Mouse (Mus musculus): ENCODE results near the gene Rasl10a. TPM values are rescaled to one million over a fixed set of nuclear protein-coding genes. Genes with fewer than 3 reads are reported as not detected.

Rasl10a gene
- polyA plus RNA-seq, 2 experiments, result 0.21 to 0.34 TPM

DNA sequence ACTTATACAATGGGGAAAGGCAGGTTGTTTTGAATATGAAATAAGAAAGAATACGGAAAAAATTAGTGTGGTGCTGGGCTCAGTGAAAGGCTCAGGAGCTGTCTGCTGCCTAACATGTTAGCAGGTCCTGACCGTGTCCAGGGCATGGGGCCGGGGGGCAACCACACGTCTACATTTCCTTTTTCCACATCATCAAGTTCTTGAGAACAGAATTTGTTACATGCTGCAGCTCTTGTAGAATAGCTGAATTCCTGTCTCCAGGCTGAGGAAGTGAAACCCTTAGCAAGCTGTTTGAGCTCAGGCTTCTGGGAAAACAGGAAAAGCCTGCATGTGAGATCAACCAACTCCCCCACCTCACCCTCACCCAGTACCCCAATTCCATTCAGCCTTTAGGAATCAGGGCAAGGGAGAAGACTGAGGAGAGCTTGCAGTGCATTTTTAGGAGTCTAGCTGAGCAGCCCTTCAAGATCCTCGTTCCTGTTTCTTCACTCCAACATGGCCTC is 45.7 kb upstream of the Rasl10a start:
- DNase-seq (ENCODE audit: low read depth in 3 of 3, low spot score in 3 of 3) (no peak), ATAC-seq (ENCODE audit: insufficient read depth) (no peak)
- no peak overlapping the region for H3K4me3 ChIP-seq (ENCODE audit: insufficient read depth in 1 of 2, low read depth in 2 of 2, low read length in 2 of 2)
- H3K36me3 ChIP-seq (replicated peaks; ENCODE audit: control insufficient read depth, insufficient read depth, low read depth), result peaks cover 56% of the 10 kb centered on the region
- 67% methylated on average over 5 of the region's 5 CpGs for WGBS (ENCODE audit: insufficient replicate concordance)
- no peaks in the 10 kb centered on the region for H3K27me3 ChIP-seq (ENCODE audit: control insufficient read depth, insufficient read depth, low read length)
- TF ChIP-seq CTCF (IDR thresholded peaks at IDR 0.05; ENCODE audit: low read depth) (no peak), EP300 (IDR thresholded peaks at IDR 0.05; ENCODE audit: low read depth) (no peak)
- H3K9ac ChIP-seq (replicated peaks), result no peak overlapping the region
- no peak overlapping the region for H3K27ac ChIP-seq
- H3K9me3 ChIP-seq (ENCODE audit: control insufficient read depth, low read length), result no peaks in the 10 kb centered on the region
- H3K4me2 ChIP-seq (ENCODE audit: low read depth), result no peak overlapping the region
- peaks cover 33% of the 10 kb centered on the region in 2 experiments for H3K4me1 ChIP-seq (replicated peaks; ENCODE audit: control insufficient read depth in 2 of 2, insufficient read depth in 2 of 2, low read length in 1 of 2)

DNA sequence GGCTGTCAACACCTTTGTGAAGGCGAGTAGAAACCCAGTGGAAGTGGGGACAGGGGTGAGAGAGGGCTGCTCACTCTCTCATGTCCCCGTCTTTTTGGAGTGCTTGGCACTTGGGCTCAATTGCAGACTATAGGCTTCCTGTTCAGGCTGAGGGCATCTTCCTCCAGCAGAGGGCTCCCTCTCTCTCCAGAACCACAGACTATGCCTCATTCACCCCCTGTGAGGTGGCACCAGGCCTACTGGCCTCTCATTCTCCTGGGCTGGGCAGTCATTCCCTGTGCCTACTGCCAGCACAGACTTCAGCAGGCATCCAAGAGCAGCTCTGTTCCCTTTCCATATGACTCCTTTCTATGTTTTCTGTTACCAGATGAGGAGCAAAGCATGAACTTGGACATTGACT is 42.2 kb upstream of the Rasl10a start:
- Histone ChIP-seq H3K27ac (no peak overlapping the region), H3K9me3 (ENCODE audit: control insufficient read depth, low read length) (no peaks in the 10 kb centered on the region), H3K27me3 (ENCODE audit: control insufficient read depth, insufficient read depth, low read length) (no peaks in the 10 kb centered on the region), H3K4me1 (replicated peaks; ENCODE audit: control insufficient read depth in 2 of 2, insufficient read depth in 2 of 2, low read length in 1 of 2) (peaks cover 4 to 5% of the 10 kb centered on the region in 2 experiments), H3K4me3 (ENCODE audit: insufficient read depth in 1 of 2, low read depth in 2 of 2, low read length in 2 of 2) (no peak overlapping the region), H3K36me3 (replicated peaks; ENCODE audit: control insufficient read depth, insufficient read depth, low read depth) (peaks cover 88% of the 10 kb centered on the region), H3K4me2 (ENCODE audit: low read depth) (no peak overlapping the region), H3K9ac (replicated peaks) (no peak overlapping the region)
- 52% methylated on average over 2 of the region's 2 CpGs for WGBS (ENCODE audit: insufficient replicate concordance)
- ATAC-seq (ENCODE audit: insufficient read depth), result peak; percentile 55
- no peak for DNase-seq (ENCODE audit: low read depth in 3 of 3, low spot score in 3 of 3)
- no peak for TF ChIP-seq EP300 (IDR thresholded peaks at IDR 0.05; ENCODE audit: low read depth)
- peak; percentile 79 for TF ChIP-seq CTCF (IDR thresholded peaks at IDR 0.05; ENCODE audit: low read depth)

DNA sequence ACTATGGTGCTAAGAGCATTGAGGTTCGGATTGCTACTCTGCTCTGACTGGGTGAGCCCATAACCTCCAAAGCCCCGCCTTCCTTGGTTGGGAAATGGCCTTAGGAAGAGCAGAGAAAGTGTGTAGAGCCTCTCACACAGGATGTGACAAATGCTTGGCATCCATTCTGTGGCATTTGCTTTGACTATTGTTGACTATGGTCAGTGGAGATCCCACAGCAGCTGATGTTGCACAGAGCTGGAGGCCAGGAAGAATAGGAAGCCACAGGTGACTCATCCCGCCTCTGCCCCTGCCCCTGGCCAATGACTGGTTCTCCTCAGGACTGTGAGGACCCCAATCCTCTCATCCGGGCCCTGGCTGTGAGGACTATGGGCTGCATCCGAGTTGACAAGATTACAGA is 41.6 kb upstream of the Rasl10a start:
- peaks cover 3% of the 10 kb centered on the region in 2 experiments for H3K4me1 ChIP-seq (replicated peaks; ENCODE audit: control insufficient read depth in 2 of 2, insufficient read depth in 2 of 2, low read length in 1 of 2)
- 81% methylated on average over 5 of the region's 5 CpGs for WGBS (ENCODE audit: insufficient replicate concordance)
- H3K4me3 ChIP-seq (ENCODE audit: insufficient read depth in 1 of 2, low read depth in 2 of 2, low read length in 2 of 2), result no peak overlapping the region
- TF ChIP-seq CTCF (IDR thresholded peaks at IDR 0.05; ENCODE audit: low read depth) (no peak), EP300 (IDR thresholded peaks at IDR 0.05; ENCODE audit: low read depth) (no peak)
- peaks cover 87% of the 10 kb centered on the region for H3K36me3 ChIP-seq (replicated peaks; ENCODE audit: control insufficient read depth, insufficient read depth, low read depth)
- H3K9me3 ChIP-seq (ENCODE audit: control insufficient read depth, low read length), result no peaks in the 10 kb centered on the region
- DNase-seq (ENCODE audit: low read depth in 3 of 3, low spot score in 3 of 3), result no peak
- no peak overlapping the region for H3K27ac ChIP-seq
- ATAC-seq (ENCODE audit: insufficient read depth), result no peak
- no peaks in the 10 kb centered on the region for H3K27me3 ChIP-seq (ENCODE audit: control insufficient read depth, insufficient read depth, low read length)
- no peak overlapping the region for H3K9ac ChIP-seq (replicated peaks)
- no peak overlapping the region for H3K4me2 ChIP-seq (ENCODE audit: low read depth)

DNA sequence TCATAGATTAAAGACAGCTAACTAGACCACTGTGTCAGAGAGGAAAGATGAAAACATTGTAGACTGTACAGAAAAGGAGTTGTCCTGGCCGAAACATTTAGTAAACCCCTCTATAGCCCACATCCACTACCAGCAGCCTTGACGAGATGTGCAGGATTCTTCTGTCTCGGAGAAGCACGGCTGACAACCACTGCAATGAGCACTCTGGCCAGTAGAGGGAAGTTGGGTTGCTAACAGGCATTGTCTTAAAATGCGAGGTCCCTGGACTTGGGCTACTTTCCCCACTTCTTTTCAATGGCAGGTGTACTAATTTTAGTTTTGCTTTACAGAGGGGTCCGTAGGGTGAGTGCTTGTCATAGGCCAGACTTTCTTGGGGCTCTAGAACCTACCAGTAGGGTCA is 40.4 kb upstream of the Rasl10a start:
- Histone ChIP-seq H3K4me3 (ENCODE audit: insufficient read depth in 1 of 2, low read depth in 2 of 2, low read length in 2 of 2) (no peak overlapping the region), H3K36me3 (replicated peaks; ENCODE audit: control insufficient read depth, insufficient read depth, low read depth) (peaks cover 81% of the 10 kb centered on the region), H3K27me3 (ENCODE audit: control insufficient read depth, insufficient read depth, low read length) (no peaks in the 10 kb centered on the region), H3K4me2 (ENCODE audit: low read depth) (no peak overlapping the region), H3K9me3 (ENCODE audit: control insufficient read depth, low read length) (no peaks in the 10 kb centered on the region), H3K27ac (no peak overlapping the region), H3K4me1 (replicated peaks; ENCODE audit: control insufficient read depth in 2 of 2, insufficient read depth in 2 of 2, low read length in 1 of 2) (no peaks in the 10 kb centered on the region; a peak in 1 of 4 replicates), H3K9ac (replicated peaks) (no peak overlapping the region)
- WGBS (ENCODE audit: insufficient replicate concordance), result 70% methylated on average over 6 of the region's 6 CpGs
- ATAC-seq (ENCODE audit: insufficient read depth) (no peak), DNase-seq (ENCODE audit: low read depth in 3 of 3, low spot score in 3 of 3) (no peak)
- no peak for TF ChIP-seq EP300 (IDR thresholded peaks at IDR 0.05; ENCODE audit: low read depth)
- peak; percentile 61 for TF ChIP-seq CTCF (IDR thresholded peaks at IDR 0.05; ENCODE audit: low read depth)

DNA sequence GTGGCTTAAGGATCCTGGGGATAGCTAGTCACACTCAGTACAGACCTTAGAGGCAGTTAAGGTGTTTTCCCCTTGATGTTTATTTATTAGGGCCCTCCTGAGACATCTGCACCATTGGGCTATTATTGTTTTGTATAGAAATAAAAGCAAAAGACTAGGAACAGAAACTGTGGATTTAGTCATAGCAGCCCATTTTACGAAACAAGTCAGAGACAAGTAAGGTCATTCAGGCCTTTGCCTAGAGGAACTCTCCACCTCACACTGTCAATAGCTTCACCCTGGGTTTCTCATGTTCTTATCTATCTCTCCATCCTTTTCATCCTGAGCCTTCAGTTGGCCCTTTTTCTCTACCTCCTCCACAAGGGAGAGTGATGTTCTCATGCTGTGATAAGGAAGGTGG is 32.8 kb upstream of the Rasl10a start:
- Histone ChIP-seq H3K4me2 (ENCODE audit: low read depth) (no peak overlapping the region), H3K4me3 (ENCODE audit: insufficient read depth in 1 of 2, low read depth in 2 of 2, low read length in 2 of 2) (no peak overlapping the region), H3K9ac (replicated peaks) (no peak overlapping the region), H3K27me3 (ENCODE audit: control insufficient read depth, insufficient read depth, low read length) (no peaks in the 10 kb centered on the region), H3K9me3 (ENCODE audit: control insufficient read depth, low read length) (no peaks in the 10 kb centered on the region), H3K36me3 (replicated peaks; ENCODE audit: control insufficient read depth, insufficient read depth, low read depth) (peaks cover 81% of the 10 kb centered on the region), H3K27ac (no peak overlapping the region), H3K4me1 (replicated peaks; ENCODE audit: control insufficient read depth in 2 of 2, insufficient read depth in 2 of 2, low read length in 1 of 2) (no peaks in the 10 kb centered on the region)
- no peak for DNase-seq (ENCODE audit: low read depth in 3 of 3, low spot score in 3 of 3)
- ATAC-seq (ENCODE audit: insufficient read depth), result no peak
- WGBS (ENCODE audit: insufficient replicate concordance), result 96% methylated on average over 1 of the region's 1 CpGs
- TF ChIP-seq CTCF (IDR thresholded peaks at IDR 0.05; ENCODE audit: low read depth), result no peak
- no peak for TF ChIP-seq EP300 (IDR thresholded peaks at IDR 0.05; ENCODE audit: low read depth)
